ENCODE assay signal across 12 mouse cellular contexts in genomic region chr1:34284979-34285378, GRCm38 (mm10).
"Had no signal": no experiment of that assay in that cellular context is flagged by ENCODE, and none has a peak within 500 bp of the region (broad histone marks: within the 10 kb centered on the region; RNA-seq: fewer than 3 reads in every experiment).

No protein-coding gene starts in this region.

- H3K27ac ChIP-seq: left cerebral cortex, adult 2 months; limb, embryonic 15.5 days; lung, embryonic 15.5 days; neural tube, embryonic 15.5 days had no signal

- H3K27me3 ChIP-seq: limb, embryonic 15.5 days; liver, embryonic 12.5 days; lung, embryonic 15.5 days; neural tube, embryonic 15.5 days had no signal

- H3K4me2 ChIP-seq: limb, embryonic 15.5 days; liver, embryonic 12.5 days; lung, embryonic 15.5 days; neural tube, embryonic 15.5 days had no signal

- ATAC-seq: liver, embryonic 12.5 days had no signal

- H3K9ac ChIP-seq: limb, embryonic 15.5 days; liver, embryonic 12.5 days; lung, embryonic 15.5 days; neural tube, embryonic 15.5 days had no signal

- H3K9me3 ChIP-seq: limb, embryonic 15.5 days; liver, embryonic 12.5 days; lung, embryonic 15.5 days; neural tube, embryonic 15.5 days had no signal

- H3K4me3 ChIP-seq: left cerebral cortex, adult 2 months; limb, embryonic 15.5 days; liver, embryonic 12.5 days; lung, embryonic 15.5 days; myocyte; neural tube, embryonic 15.5 days had no signal

- DNase-seq: kidney, postnatal 14 days; lung, postnatal 14 days; midbrain, embryonic 14.5 days; right cerebral cortex, adult 18-20 months; thymus, adult 18-20 months; thymus, postnatal 14 days had no signal

- H3K4me1 ChIP-seq: neural tube, embryonic 15.5 days had no signal
